Mouse (Mus musculus) liver, adult 2 months (tissue): ENCODE measurements around the gene Cln3. TPM values are rescaled to one million over a fixed set of nuclear protein-coding genes. Genes with fewer than 3 reads are reported as not detected.

Experiments
- DNase-seq: peaks from one replicate; pipeline ENCODE4 v3.0.0-alpha.2; 2011; ENCODE audit warnings: low read depth, low spot score; ENCODE audit errors: extremely low read depth
- H3K27ac ChIP-seq: fragments of 200-500 bp; replicated peaks from 2 replicates; pipeline ENCODE4 v1.5.1; 2012; ENCODE audit warnings: low read depth, mild to moderate bottlenecking, control low read depth, inconsistent platforms, low read length; ENCODE audit not compliant: insufficient read depth
- H3K27me3 ChIP-seq: fragments of 200-500 bp; 2 replicates; pipeline ENCODE4 v1.6.1; 2012; ENCODE audit warnings: mild to moderate bottlenecking, moderate library complexity, low read length, inconsistent platforms; ENCODE audit not compliant: control insufficient read depth, insufficient read depth
- H3K36me3 ChIP-seq: fragments of 200-500 bp; 2 replicates; pipeline ENCODE4 v1.6.1; 2012; ENCODE audit warnings: low read length, inconsistent platforms; ENCODE audit not compliant: control insufficient read depth, insufficient read depth
- H3K4me1 ChIP-seq: fragments of 200-500 bp; 2 replicates; pipeline ENCODE4 v1.6.1; 2011; ENCODE audit warnings: low read length; ENCODE audit not compliant: control insufficient read depth, insufficient read depth
- H3K4me3 ChIP-seq: fragments of 200-500 bp; 2 replicates; pipeline ENCODE4 v1.5.1; 2011; ENCODE audit warnings: low read depth, mild to moderate bottlenecking, control low read depth, low read length, moderate library complexity; ENCODE audit not compliant: insufficient read depth
- H3K79me2 ChIP-seq: fragments of 200-500 bp; 2 replicates; pipeline ENCODE4 v1.6.1; 2012; ENCODE audit warnings: inconsistent platforms, mild to moderate bottlenecking, low read length, moderate library complexity; ENCODE audit not compliant: control insufficient read depth, insufficient read depth
- H3K9ac ChIP-seq: fragments of 200-500 bp; 2 replicates; pipeline ENCODE4 v1.6.1; 2012; ENCODE audit warnings: low read depth, mild to moderate bottlenecking, control low read depth, inconsistent platforms, low read length
- CTCF ChIP-seq: fragments of 200-500 bp; IDR thresholded peaks from 2 replicates; pipeline ENCODE4 v1.5.1; 2011; ENCODE audit warnings: low read depth, low read length, control low read depth
- POLR2A ChIP-seq: fragments of 200-500 bp; IDR thresholded peaks from 2 replicates; pipeline ENCODE4 v1.6.1; 2011; ENCODE audit warnings: low read length, control low read depth; ENCODE audit not compliant: insufficient read depth; ENCODE audit errors: extremely low read depth
- WGBS: fragments of 180-500 bp; shearing (Covaris S2); methylation state at CpG from one replicate; pipeline ENCODE4 v1.1.7; 2018; 5-methylcytosine and 5-hydroxymethylcytosine counted together
- polyA plus RNA-seq: library from polyadenylated mRNA; depleted of rRNA; stranded (reverse); fragments of >200 nt; gene quantifications from 2 replicates; pipeline ENCODE4 v1.2.3, GENCODE M21; 2012; rRNA removed
- total RNA-seq: library from RNA; depleted of rRNA; stranded (reverse); fragments of >200 nt; gene quantifications from 2 replicates; pipeline ENCODE4 v1.2.3, GENCODE M21; 2014; rRNA removed

Gene Cln3
- total RNA-seq (7.1 and 9.5 TPM in 2 replicates), polyA plus RNA-seq (40.9 and 57.0 TPM in 2 replicates)

DNA sequence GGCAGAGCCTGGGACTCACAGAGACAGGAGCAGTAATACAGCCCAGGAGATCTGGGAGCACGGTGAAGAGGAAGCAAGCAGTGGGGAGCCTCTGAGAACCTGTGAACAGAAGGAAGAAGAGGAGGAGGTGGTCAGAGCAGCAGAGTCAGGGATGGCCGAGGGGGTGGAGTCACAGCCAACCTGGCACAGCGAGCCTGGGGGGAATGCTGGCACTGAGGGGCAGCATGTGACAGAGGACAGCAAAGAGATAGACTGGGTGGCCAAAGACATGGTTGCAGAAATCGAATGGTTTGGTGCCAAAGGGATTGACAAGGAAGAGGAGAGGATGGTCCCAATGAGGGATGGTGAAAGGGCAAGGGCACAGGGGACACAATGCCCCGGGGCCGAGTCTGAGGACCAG, at the start of gene Cln3:
Gene Cln3, minus strand, starts transcription at position 101 of the 400 bp plus-strand sequence.
- H3K27ac ChIP-seq = peak within 1 kb of the TSS; percentile 31
- H3K27me3 ChIP-seq = no peaks in the 10 kb centered on the region
- no peaks in the 10 kb centered on the region for H3K79me2 ChIP-seq
- 77% methylated on average over 6 of the region's 6 CpGs for WGBS
- peak within 1 kb of the TSS; percentile 23; the same call in 1 of the 2 replicates for H3K4me3 ChIP-seq
- TF ChIP-seq CTCF (no peak), POLR2A (no peak)
- peak within 1 kb of the TSS; percentile 19 for H3K9ac ChIP-seq
- no peaks in the 10 kb centered on the region for H3K36me3 ChIP-seq
- no peaks in the 10 kb centered on the region for H3K4me1 ChIP-seq
- no peak for DNase-seq

DNA sequence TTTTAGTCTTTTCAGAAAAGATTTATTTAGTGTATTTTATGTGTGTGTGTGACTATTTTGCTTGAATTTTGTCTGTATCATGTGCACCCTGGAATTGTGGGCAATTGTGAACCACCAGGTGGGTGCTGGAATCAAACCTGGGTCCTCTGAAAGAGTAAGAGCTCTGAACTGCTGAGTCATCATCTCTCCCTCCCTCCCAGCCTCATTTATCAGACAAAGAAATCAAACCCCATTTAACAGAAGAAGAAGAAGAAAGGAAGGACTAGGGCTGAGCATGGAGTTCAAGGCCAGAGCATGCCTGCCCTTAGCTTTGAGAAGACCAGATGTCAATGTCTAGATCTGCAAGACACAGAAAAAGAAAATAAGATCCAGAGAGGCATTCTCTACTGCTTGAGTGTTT, 49.8 kb upstream of the Cln3 start:
- H3K4me1 ChIP-seq = peaks cover 3% of the 10 kb centered on the region
- H3K36me3 ChIP-seq = no peaks in the 10 kb centered on the region
- no peak overlapping the region for H3K9ac ChIP-seq
- no peak overlapping the region for H3K27ac ChIP-seq
- no peaks in the 10 kb centered on the region for H3K27me3 ChIP-seq
- no peaks in the 10 kb centered on the region for H3K79me2 ChIP-seq
- DNase-seq = no peak
- H3K4me3 ChIP-seq = no peak overlapping the region
- TF ChIP-seq CTCF = no peak

DNA sequence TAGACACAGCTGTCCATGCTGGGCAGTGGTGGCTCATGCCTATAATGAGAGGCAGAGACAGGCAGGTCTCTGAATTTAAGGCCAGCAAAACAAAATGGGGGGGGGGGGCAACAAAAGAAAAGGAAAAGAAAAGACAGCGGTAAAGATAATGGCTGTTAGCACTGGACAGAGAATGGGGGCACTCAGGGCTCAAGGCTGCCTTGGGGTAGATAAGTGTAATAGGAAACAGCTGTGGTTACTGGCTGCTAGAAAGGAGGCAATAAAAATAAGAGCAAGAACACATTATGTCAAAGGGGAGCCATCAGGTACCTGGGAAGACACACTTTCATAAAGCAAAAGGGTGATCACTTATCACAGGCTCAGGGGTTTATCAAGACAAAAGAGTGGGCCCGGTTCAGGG, 46.9 kb upstream of the Cln3 start:
- Histone ChIP-seq H3K27ac (no peak overlapping the region), H3K4me1 (peaks cover 3% of the 10 kb centered on the region), H3K79me2 (no peaks in the 10 kb centered on the region), H3K4me3 (no peak overlapping the region), H3K27me3 (no peaks in the 10 kb centered on the region), H3K9ac (no peak overlapping the region), H3K36me3 (no peaks in the 10 kb centered on the region)
- DNase-seq = no peak
- TF ChIP-seq POLR2A (no peak), CTCF (no peak)
- 96% methylated on average over 2 of the region's 2 CpGs for WGBS

DNA sequence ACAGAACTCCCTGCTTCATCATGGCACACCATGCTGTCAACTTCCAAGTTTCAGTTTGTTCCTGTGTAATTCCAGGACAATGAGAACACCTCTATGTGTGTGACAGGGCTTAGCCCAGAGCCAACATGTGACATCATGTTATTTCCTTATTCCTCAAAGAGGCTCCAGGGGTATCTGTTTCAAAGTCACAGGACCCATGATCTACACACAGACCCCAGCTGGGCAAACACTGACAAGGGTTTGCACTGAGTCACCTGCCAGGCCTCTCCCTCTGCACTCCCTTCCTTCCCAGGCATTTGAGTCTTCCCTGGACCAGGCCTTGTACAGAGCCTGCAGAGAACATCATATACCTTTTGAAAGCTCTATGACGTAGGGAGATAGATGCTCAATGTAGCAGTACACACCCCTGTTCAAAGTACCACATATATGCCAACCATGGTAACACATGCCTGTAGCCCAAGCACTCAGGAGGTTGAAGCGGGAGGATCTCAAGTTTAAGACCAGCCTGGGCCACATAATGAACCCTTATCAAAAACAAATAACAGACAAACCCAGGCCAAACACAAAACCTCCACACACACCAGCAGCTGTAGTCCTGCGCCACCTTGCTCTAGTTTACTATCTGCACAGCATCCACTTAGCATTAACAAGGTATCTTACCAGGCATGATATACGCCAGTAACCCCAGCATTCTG, 45.4 kb upstream of the Cln3 start, which contains the start of gene Nupr1:
Gene Nupr1, minus strand, starts transcription at position 38 of the 695 bp plus-strand sequence.
- WGBS = 95% methylated on average over 4 of the region's 4 CpGs
- no peak for TF ChIP-seq POLR2A
- TF ChIP-seq CTCF = no peak
- no peak within 1 kb of the TSS for H3K27ac ChIP-seq
- H3K4me3 ChIP-seq = no peak within 1 kb of the TSS
- H3K27me3 ChIP-seq = no peaks in the 10 kb centered on the region
- H3K36me3 ChIP-seq = no peaks in the 10 kb centered on the region
- no peaks in the 10 kb centered on the region; the same call in 1 of the 2 replicates for H3K4me1 ChIP-seq
- no peaks in the 10 kb centered on the region for H3K79me2 ChIP-seq
- no peak for DNase-seq
- H3K9ac ChIP-seq = no peak within 1 kb of the TSS

DNA sequence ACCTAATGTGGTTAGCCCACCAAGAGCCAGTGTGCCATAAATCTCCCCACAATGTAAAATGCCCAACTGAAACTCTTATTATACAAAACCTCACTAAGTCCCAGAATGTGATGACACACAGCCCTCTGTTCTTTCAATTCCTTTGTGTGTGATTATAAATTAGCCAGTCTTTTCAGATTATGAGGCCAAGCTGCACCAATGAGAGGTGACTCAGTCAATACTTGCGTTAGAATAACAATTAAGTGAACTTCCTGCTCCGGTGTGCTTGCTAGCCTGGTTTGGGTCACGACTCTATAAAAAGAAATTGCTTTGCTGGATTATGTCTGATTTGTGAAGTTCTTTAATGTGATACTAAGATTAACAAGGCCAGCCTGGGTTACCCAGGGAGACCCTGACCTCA, 44.3 kb upstream of the Cln3 start:
- TF ChIP-seq CTCF = no peak
- no peak for TF ChIP-seq POLR2A
- no peaks in the 10 kb centered on the region for H3K79me2 ChIP-seq
- no peak for DNase-seq
- peaks cover 2% of the 10 kb centered on the region for H3K4me1 ChIP-seq
- no peaks in the 10 kb centered on the region for H3K36me3 ChIP-seq
- 49% methylated on average over 3 of the region's 3 CpGs for WGBS
- no peaks in the 10 kb centered on the region for H3K27me3 ChIP-seq
- no peak overlapping the region for H3K27ac ChIP-seq
- H3K4me3 ChIP-seq = no peak overlapping the region
- no peak overlapping the region for H3K9ac ChIP-seq

DNA sequence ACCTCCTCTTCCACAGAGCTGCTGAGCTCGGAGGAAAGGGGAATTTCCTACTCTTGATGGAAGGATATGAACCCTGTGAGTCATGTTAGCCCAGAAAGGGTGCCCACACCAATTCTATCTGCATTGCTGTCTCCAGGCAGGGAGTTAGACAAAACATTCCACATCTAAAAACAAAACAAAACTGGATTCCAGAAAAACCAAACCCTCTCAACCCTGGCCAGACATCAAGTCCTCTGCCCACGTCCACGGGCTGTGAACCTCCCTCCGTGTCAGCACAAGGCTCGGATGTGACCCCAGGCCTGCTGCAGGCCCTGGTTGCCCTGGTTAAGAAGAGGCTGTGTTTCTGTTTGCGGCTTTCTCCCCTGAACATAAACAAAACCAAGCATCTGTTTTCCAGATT, 42.5 kb upstream of the Cln3 start:
- no peak for TF ChIP-seq POLR2A
- no peak for TF ChIP-seq CTCF
- H3K27me3 ChIP-seq = no peaks in the 10 kb centered on the region
- no peak overlapping the region for H3K9ac ChIP-seq
- no peak overlapping the region for H3K4me3 ChIP-seq
- H3K79me2 ChIP-seq = no peaks in the 10 kb centered on the region
- no peak for DNase-seq
- no peak overlapping the region for H3K27ac ChIP-seq
- H3K4me1 ChIP-seq = peaks cover 2% of the 10 kb centered on the region
- no peaks in the 10 kb centered on the region for H3K36me3 ChIP-seq
- 73% methylated on average over 6 of the region's 6 CpGs for WGBS
